Mouse (Mus musculus): ENCODE data around the gene Imp4. TPM values are rescaled to one million over a fixed set of nuclear protein-coding genes. Genes with fewer than 3 reads are reported as not detected.
A peak's percentile ranks its signal among the peaks of the same experiment; 100 is the strongest.

Imp4 gene
- total RNA-seq, 1 experiment from 2014 or later, result 61.7 TPM

- no peak for DNase-seq
Measured at GRCm38 (mm10) chr1:34460061-34460441, 20.4 kb downstream of the Imp4 start.

GRCm38 (mm10) chr1:34462766-34463165, 23.1 kb downstream of the Imp4 start:
- peak; percentile 63 for DNase-seq

GRCm38 (mm10) chr1:34464310-34464817, 24.7 kb downstream of the Imp4 start:
- DNase-seq, result no peak

GRCm38 (mm10) chr1:34465445-34465844, 25.8 kb downstream of the Imp4 start:
- DNase-seq, result no peak

- DNase-seq, result no peak
Measured at GRCm38 (mm10) chr1:34468051-34468450, 28.4 kb downstream of the Imp4 start.

- no peak for DNase-seq
Measured at GRCm38 (mm10) chr1:34468500-34468899, 28.8 kb downstream of the Imp4 start.

- DNase-seq, result no peak
Measured at GRCm38 (mm10) chr1:34469801-34470200, 30.1 kb downstream of the Imp4 start.

GRCm38 (mm10) chr1:34472427-34473300, 33.0 kb downstream of the Imp4 start:
- DNase-seq, result peak; percentile 35

GRCm38 (mm10) chr1:34478891-34479655, 39.4 kb downstream of the Imp4 start:
- no peak for DNase-seq

GRCm38 (mm10) chr1:34480801-34481200, 41.1 kb downstream of the Imp4 start:
- no peak for DNase-seq

GRCm38 (mm10) chr1:34481920-34482669, 42.4 kb downstream of the Imp4 start:
- no peak for DNase-seq

- DNase-seq, result no peak
Measured at GRCm38 (mm10) chr1:34484470-34484869, 44.8 kb downstream of the Imp4 start.

GRCm38 (mm10) chr1:34485461-34486188, 46.0 kb downstream of the Imp4 start:
- peak; percentile 13 for DNase-seq

- DNase-seq, result no peak
Measured at GRCm38 (mm10) chr1:34487383-34487782, 47.7 kb downstream of the Imp4 start.

- no peak for DNase-seq
Measured at GRCm38 (mm10) chr1:34489852-34490541, 50.3 kb downstream of the Imp4 start.

GRCm38 (mm10) chr1:34491480-34491879, 51.8 kb downstream of the Imp4 start:
- DNase-seq, result no peak

Small RNA genes lying within 50 kb of the gene (microRNA-seq; reads per million reads assigned to microRNA genes)
- gene Mir5103, result 0 reads per million in 2 experiments

Other genes starting within 250 kb of the Imp4 start
- 15.4 and 17.6 TPM in 2 replicates for gene Ccdc115, start 179 bp upstream of the Imp4 start, total RNA-seq (2021)
- 4.7 and 8.0 TPM in 2 replicates for gene Ptpn18, start 19.9 kb downstream of the Imp4 start, total RNA-seq (2021)
- not detected in 2 replicates for gene Prss39, start 58.6 kb downstream of the Imp4 start, total RNA-seq (2021)
- gene Cfc1, start 95.8 kb downstream of the Imp4 start, total RNA-seq (2021), result not detected in 2 replicates
- not detected in 2 replicates for gene Prss40, start 121.1 kb downstream of the Imp4 start, total RNA-seq (2021)
- gene Amer3, start 139.8 kb downstream of the Imp4 start, total RNA-seq (2021), result 0.73 and 1.4 TPM in 2 replicates